Mouse (Mus musculus) kidney, adult 8-10 months (tissue): ENCODE data around the gene Larp4.

Experiments used
- DNase-seq, 2 experiments: peaks; one replicate each; pipeline ENCODE4 v3.0.0; 2022

Larp4 gene

GRCm38 (mm10) chr15:100006180-100006579 lies 36.3 kb downstream of the Larp4 start:
- no peak for DNase-seq

- no peak for DNase-seq
Measured at GRCm38 (mm10) chr15:100018280-100018899, 48.5 kb downstream of the Larp4 start.

DNA sequence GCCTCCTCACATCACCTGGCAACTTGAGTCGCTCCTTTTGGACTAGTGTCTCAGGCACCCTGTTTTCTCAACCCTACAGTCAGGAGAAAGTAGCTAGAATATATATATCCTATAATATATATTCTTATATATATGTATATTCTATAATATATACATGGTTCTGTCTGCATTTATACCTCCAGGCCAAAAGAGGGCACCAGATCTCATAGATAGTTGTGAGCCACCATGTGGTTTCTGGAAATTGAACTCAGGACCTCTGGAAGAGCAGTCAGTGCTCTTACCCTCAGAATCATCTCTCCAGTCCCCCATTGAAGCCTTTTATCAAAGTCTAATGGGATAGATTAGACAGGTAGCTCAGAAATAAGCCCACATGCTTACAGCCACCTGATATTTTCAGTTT lies 51.3 kb downstream of the Larp4 start:
- no peak for DNase-seq

DNA sequence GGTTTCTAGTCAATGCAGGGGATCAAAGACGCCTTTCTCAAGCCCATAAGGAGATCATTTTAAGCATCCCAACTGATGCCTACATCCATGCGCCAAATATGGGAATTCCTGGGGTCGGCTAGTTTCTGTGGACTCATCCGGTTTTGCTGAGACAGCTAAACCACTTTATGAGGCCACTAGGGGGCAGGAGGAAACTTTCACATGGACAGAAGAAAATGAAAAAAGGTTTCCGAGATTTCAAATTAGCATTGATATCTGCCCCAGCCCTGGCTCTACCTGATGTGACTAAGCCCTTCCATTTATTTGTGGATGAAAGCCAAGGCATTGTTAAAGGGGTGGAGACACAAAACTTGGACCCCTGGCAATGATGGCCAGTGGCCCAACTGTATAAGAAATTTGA lies 53.1 kb downstream of the Larp4 start:
- DNase-seq: peak; percentile 23 to 47

DNA sequence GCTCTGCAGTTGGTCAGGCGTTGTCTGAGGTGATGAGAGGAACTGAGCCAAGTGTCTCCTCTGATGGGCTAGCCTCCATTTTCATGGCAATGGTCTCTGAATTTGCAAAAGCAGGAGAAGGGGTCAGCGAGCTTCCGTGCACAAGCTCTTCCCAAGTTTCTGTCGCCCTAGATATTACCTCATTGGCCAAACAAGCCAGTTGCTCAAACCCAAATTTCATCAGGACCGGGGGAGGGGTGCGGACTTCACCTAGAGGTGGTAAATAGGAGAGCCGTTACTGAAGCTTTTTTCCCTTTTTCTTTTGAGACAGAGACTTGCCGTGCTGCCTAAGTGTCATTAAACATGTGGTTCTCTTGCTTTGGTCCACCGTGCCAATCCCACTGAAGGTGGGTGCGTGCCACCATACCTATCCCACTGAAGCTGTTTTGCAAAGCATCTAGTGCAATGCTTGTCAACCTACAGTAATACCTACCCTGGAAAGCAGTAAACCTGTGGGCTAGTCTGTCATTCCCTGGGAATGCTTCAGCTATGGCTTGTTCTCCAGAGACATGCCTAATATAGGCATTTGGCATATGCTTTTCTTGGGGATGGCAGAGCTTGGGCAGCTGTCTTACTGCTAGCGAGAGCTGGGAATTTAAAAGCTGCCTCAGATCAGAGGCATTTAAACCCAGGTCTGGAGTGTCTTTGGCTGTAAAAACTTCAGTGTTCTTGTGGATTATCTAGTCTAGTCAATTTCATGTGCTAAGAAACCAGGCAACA lies 55.4 kb downstream of the Larp4 start:
- DNase-seq: no peak

DNA sequence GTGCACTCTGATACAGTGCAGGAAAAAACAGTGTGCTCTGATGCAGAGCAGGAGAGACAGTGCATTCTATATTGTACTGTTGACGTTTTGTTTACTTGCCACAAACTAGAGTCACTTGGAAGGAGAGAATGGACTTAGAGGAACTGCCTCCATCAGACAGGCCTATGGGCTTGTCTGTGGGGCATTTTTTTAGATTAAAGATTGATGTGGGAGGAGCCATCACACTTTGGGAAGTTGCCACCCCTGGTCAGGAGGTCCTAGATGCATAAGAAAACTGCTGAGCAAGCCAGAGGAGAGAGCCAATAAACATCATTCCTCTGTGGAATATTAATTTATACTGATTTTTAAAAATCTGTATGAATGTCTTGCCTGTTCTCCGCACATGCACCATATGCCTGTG lies 58.3 kb downstream of the Larp4 start:
- DNase-seq: no peak

- DNase-seq: no peak
Measured at GRCm38 (mm10) chr15:100029497-100029896, 59.6 kb downstream of the Larp4 start.

DNA sequence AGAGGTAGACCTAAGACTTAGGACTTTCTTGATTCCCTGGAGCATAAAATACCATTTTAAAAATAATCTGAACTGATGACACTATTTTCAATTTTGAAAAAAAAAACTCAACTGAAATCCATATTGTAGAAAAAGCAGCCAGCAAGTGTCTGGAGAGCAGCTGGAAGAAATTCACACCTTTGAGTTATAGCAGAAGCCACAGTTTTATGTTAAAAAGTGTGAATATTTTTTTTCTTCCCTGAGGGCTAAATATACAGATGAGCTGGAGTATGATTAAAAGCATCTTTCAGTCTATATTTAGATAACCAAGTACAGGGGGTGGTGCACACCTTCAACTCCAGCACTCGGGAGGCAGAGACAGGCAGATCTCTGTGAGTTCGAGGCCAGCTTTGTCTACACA lies 60.0 kb downstream of the Larp4 start:
- no peak for DNase-seq

DNA sequence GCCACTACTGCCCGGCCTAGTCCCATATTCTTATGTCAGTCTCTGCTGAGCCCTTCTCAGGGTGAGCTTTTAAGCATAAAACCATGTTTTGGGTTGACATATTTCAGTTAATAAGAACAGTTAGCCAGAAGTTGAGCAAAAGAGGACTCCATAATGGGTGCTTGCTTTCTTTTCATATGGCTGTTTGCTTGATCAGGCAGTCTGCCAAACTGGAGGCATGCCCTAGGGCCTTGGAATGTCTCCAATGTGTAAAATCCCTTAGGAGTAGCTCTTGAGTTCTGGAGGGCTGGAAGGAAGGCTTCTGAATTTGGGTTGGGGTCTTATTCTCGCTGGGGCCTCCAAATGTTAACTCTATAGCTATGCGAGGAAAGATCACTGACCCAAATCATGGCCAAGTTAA lies 62.7 kb downstream of the Larp4 start:
- no peak for DNase-seq

DNA sequence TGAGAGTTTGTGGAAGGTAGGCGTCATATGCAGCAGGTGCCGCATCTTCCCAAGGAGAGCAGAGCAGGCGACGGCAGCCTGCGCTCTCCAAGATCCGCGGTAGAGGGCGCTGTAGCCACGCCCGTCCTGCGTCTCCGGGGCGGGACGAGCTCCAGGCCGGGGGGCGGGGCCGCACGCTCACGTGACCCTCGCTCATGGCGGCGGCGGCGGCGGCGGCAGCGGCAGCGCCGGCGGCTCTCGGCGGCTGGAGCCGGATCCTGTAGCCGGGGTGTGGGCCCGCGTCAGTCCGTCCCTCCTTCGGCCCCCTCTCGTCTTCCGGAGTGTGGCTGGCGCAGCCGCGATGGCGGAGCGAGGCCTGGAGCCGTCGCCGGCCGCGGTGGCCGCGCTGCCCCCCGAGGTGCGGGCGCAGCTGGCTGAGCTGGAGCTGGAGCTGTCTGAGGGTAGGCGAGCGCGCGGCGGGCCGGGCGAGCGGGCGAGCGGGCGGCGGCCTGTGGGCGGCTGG lies 68.7 kb downstream of the Larp4 start, which contains the start of gene Dip2b:
TSS of gene Dip2b (plus strand) at position 195 of the 502 bp plus-strand sequence.
- peak; percentile 90 to 97 for DNase-seq

DNA sequence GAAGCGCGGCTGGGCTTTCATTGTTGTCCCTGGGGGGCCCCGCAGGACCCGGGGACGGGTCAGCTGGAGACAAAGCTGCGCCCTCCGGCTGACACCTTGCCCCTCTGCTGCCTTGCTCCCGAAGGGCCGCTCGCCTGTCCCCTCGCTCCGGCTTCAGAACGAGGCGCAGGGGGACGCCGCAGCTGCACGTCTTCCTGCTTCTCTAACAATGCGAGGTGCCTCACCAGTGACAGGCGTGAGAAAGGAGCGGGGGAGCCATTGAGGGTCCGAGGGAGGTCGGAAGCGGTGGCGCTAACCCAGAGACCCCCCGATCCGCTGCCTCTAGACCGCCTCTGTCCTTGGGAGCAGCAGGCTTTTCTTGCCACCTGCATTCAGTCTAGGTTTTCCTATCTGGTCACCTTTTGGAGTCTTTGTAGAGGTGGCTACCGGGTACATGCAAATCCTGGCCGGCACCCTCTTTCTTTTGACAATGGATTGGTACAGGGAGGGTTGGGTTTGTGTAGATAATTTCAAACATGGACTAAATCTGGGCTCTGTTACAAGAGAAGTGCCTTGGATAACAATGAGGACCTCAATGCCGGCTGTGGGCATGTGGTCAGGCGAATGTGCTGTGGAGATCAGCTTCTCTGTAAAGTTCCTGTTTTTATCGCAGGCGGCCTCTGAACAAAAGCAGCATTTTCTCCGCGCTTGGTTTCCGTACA lies 69.3 kb downstream of the Larp4 start:
- peak in 1 of 2 experiments; percentile 27 for DNase-seq

DNA sequence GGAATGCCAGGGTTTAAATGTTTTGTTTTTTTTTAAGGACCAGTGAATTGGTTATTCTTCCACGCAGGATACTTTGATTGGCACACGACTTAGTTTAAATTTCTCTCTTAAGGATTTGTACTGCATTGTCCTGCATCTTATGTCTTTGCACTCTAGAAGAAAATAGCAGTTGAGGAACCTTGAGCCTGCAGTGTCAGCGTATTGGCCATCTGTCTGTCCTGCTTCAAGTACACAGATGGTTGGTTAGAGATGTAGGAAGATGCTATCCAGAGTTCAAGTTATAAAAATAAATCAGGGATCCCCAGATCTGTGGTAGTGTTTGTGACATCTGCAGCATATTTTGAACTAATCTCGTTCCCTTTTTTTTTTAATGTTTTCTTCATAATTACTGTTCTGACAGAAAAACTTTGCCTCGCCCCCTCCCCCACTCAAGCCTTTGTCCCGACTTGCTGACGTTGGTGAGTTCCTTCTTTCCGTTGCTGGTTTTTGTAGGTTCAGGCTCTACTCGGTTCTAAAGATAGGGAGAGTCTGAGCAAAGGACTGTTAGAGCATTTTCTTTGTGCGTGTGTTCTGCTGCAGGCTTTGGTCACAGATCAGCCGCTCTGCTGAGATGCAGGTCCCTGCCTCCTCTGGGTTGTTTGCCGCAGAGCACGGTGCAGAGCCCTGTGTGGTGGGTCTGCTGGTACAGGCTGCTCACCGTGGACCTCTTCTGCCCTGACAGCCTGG lies 70.8 kb downstream of the Larp4 start:
- DNase-seq: no peak

GRCm38 (mm10) chr15:100041267-100042047 lies 71.6 kb downstream of the Larp4 start:
- no peak for DNase-seq

- no peak for DNase-seq
Measured at GRCm38 (mm10) chr15:100042048-100042400, 72.2 kb downstream of the Larp4 start.

- DNase-seq: no peak
Measured at GRCm38 (mm10) chr15:100045576-100045975, 75.7 kb downstream of the Larp4 start.

- DNase-seq: no peak
Measured at GRCm38 (mm10) chr15:100049496-100050087, 79.7 kb downstream of the Larp4 start.

- DNase-seq: no peak
Measured at GRCm38 (mm10) chr15:100050940-100051339, 81.1 kb downstream of the Larp4 start.

- DNase-seq: no peak
Measured at GRCm38 (mm10) chr15:100052726-100053125, 82.9 kb downstream of the Larp4 start.

DNA sequence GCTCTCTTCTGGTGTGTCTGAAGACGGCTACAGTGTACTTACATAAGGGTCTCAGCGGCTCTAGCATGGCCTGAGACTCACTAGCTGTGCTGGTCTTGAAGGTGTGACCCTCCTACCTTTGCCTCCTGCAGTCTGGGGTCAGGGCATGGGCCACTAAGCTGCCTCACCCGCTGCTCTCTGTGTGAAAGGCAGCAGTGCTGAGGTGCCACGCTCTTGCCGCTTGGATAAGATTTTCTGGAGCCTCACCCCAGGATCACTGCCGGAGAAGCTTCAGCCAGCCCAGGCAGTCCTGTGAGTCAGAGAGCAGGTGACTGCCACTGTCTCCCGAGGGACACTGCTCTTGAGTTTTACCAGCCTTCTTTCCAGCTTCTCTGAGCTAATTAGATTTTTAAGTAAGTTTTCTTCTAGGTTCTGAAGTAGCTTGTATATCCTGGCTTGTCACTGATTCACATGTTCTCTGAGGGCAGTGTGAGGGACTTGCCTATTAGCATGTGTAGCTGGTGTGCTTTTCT lies 86.6 kb downstream of the Larp4 start:
- DNase-seq: no peak

DNA sequence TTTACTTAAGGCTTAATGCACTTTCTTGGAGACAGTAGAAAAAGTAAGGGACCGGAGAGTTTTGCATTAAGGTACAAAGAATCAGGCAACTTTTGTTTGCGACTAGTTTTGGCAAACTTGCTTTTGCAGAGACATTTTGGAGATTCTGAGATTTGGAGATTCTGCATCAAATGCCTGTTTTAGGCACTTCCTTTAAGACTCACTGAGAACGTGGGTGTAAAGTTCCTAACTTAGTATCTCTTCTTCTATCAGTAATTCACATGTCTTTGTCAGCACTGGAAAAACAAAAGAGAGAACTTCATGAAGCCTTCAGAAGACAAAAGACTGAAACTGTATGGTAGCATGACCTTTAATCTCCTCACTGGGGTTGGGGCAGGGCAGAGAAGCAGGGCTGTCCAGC lies 87.8 kb downstream of the Larp4 start:
- DNase-seq: no peak

DNA sequence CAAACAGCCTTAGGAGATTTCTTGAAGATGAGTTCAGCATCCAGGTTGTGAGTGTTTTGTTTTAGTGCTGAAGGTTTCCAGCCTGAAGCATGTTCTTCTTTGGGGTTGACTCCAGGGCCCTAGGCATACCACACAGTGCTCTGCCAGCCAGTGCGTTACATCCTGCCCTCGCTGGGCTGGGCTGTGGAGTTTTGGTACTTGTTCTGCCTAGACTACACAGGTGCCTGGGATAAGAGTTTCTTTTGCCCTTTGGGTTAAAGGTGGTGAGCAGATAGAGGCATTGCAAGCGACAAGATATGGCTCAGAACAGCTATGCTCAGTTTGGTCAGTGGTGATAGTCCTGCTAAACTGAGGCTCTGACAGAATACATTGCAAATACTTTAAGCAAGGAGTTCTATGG lies 88.3 kb downstream of the Larp4 start:
- no peak for DNase-seq

DNA sequence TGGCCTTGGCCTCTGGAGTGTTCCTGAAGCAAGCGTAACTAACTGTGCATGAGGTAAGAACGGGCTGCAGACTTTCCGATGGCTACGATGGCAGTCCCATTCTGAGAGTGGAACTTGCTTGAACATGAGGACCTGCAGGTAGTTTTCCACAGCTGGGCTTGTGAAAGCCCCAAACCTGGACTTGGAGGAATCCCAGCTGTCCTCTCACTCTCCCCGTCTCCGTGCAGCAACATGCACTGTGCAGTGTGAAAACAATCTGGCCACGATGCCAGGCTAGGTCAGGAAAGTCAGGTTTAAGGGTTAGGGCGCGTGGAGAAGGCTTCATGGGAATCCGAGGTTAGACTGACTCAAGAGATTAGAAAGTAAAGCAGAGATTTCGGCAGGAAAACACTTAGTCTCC lies 89.0 kb downstream of the Larp4 start:
- DNase-seq: no peak
